In the genomic region with DNA sequence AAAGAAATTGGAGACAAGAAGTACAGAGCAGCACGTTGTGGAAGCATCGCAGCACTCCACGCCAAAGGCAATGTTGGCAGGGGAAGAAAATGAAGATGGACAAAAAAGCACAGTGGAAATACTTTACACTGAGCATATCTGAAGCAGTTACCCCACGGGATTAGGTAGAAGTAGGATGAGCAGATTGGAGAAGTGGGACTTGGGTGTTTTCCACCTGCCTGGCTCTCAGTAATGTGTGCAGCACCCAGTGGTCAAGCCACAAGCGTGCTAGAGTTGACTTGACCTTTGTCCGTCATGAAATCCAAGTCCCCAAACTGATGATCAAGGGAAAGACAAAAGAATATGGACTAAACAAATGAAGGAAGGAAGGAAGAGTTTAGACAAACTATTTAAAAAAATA, we compare ENCODE assay signal across 30 mouse cellular contexts.
"Had no signal": no experiment of that assay in that cellular context is flagged by ENCODE, and none has a peak within 500 bp of the region (broad histone marks: within the 10 kb centered on the region; RNA-seq: fewer than 3 reads in every experiment).

No protein-coding gene starts in this region.

- H3K4me3 ChIP-seq: heart, embryonic 12.5 days; heart, embryonic 13.5 days; heart, embryonic 15.5 days; hindbrain, embryonic 10.5 days; hindbrain, embryonic 12.5 days; hindbrain, embryonic 13.5 days; hindbrain, embryonic 15.5 days; intestine, embryonic 15.5 days; kidney, embryonic 15.5 days; layer of hippocampus, adult 2 months; left cerebral cortex, adult 2 months had no signal

- H3K4me1 ChIP-seq: heart, embryonic 12.5 days; heart, embryonic 13.5 days; heart, embryonic 15.5 days; hindbrain, embryonic 10.5 days; hindbrain, embryonic 12.5 days; hindbrain, embryonic 13.5 days; hindbrain, embryonic 15.5 days; intestine, embryonic 15.5 days; kidney, embryonic 15.5 days had no signal

- H3K27ac ChIP-seq: heart, embryonic 13.5 days; heart, embryonic 15.5 days; hindbrain, embryonic 10.5 days; hindbrain, embryonic 12.5 days; hindbrain, embryonic 13.5 days; hindbrain, embryonic 14.5 days; hindbrain, embryonic 15.5 days; hindbrain, postnatal 0 days; intestine, embryonic 15.5 days; kidney, embryonic 15.5 days; kidney, postnatal 0 days; layer of hippocampus, adult 2 months; left cerebral cortex, adult 2 months had no signal

- H3K9me3 ChIP-seq: heart, embryonic 12.5 days; heart, embryonic 13.5 days; heart, embryonic 15.5 days; hindbrain, embryonic 10.5 days; hindbrain, embryonic 12.5 days; hindbrain, embryonic 13.5 days; hindbrain, embryonic 15.5 days; intestine, embryonic 15.5 days; kidney, embryonic 15.5 days had no signal

- H3K4me2 ChIP-seq: heart, embryonic 12.5 days; heart, embryonic 13.5 days; heart, embryonic 15.5 days; hindbrain, embryonic 12.5 days; hindbrain, embryonic 13.5 days; hindbrain, embryonic 14.5 days; hindbrain, embryonic 15.5 days; intestine, embryonic 15.5 days; kidney, embryonic 15.5 days had no signal

- H3K36me3 ChIP-seq: heart, embryonic 12.5 days; heart, embryonic 13.5 days; heart, embryonic 15.5 days; hindbrain, embryonic 10.5 days; hindbrain, embryonic 12.5 days; hindbrain, embryonic 13.5 days; hindbrain, embryonic 15.5 days; intestine, embryonic 15.5 days; kidney, embryonic 15.5 days had no signal

- H3K9ac ChIP-seq: heart, embryonic 12.5 days; heart, embryonic 13.5 days; heart, embryonic 15.5 days; hindbrain, embryonic 12.5 days; hindbrain, embryonic 13.5 days; hindbrain, embryonic 14.5 days; hindbrain, embryonic 15.5 days; intestine, embryonic 15.5 days; kidney, embryonic 15.5 days had no signal

- H3K27me3 ChIP-seq: heart, embryonic 12.5 days; heart, embryonic 13.5 days; heart, embryonic 15.5 days; hindbrain, embryonic 12.5 days; hindbrain, embryonic 13.5 days; hindbrain, embryonic 15.5 days; intestine, embryonic 15.5 days; kidney, embryonic 15.5 days had no signal

- DNase-seq: heart, postnatal 10 days; heart, postnatal 14 days; heart, postnatal 36 days; heart, postnatal 4 days; kidney, adult 11 months; kidney, adult 18-20 months; kidney, adult 2 months; kidney, adult 8-10 months; kidney, adult 9 months; kidney, postnatal 10 days; kidney, postnatal 14 days; kidney, postnatal 25 days; kidney, postnatal 36 days; kidney, postnatal 4 days; layer of hippocampus, adult 9-11 months; layer of hippocampus, postnatal 36 days had no signal
